In genomic region chr14:100052876-100053275, GRCm38 (mm10) we compare ENCODE assay signal across 21 mouse cellular contexts.
"Had no signal": no experiment of that assay in that cellular context is flagged by ENCODE, and none has a peak within 500 bp of the region (broad histone marks: within the 10 kb centered on the region; RNA-seq: fewer than 3 reads in every experiment).

No protein-coding gene starts in this region.

- H3K4me1 ChIP-seq: limb, embryonic 12.5 days; limb, embryonic 15.5 days; midbrain, embryonic 13.5 days; neural tube, embryonic 13.5 days; stomach, embryonic 15.5 days had no signal

- H3K4me3 ChIP-seq: limb, embryonic 12.5 days; limb, embryonic 15.5 days; midbrain, embryonic 13.5 days; myocyte; neural tube, embryonic 13.5 days; stomach, embryonic 15.5 days had no signal

- H3K27ac ChIP-seq: hindbrain, postnatal 0 days; kidney, postnatal 0 days; limb, embryonic 12.5 days; limb, embryonic 15.5 days; liver, embryonic 14.5 days; macrophage; midbrain, embryonic 13.5 days; neural tube, embryonic 13.5 days; stomach, embryonic 15.5 days had no signal

- H3K9ac ChIP-seq: limb, embryonic 12.5 days; limb, embryonic 15.5 days; liver, embryonic 14.5 days; liver, postnatal 0 days; lung, embryonic 14.5 days; midbrain, embryonic 13.5 days; neural tube, embryonic 13.5 days; stomach, embryonic 15.5 days had no signal

- ATAC-seq: hindbrain, postnatal 0 days; inflammation-experienced regulatory T-cells, adult 6 months; liver, postnatal 0 days; lung, postnatal 0 days; midbrain, embryonic 13.5 days; midbrain, embryonic 16.5 days had no signal

- DNase-seq: left cerebral cortex, postnatal 4 days; liver, postnatal 0 days; lung, embryonic 14.5 days; retina, postnatal 1 day; right cerebral cortex, postnatal 25 days; spleen, adult 18-20 months; thymus, postnatal 25 days had no signal

- H3K4me2 ChIP-seq: limb, embryonic 12.5 days; limb, embryonic 15.5 days; liver, embryonic 11.5 days; lung, embryonic 14.5 days; midbrain, embryonic 13.5 days; neural tube, embryonic 13.5 days; stomach, embryonic 15.5 days had no signal

- H3K9me3 ChIP-seq: limb, embryonic 12.5 days; limb, embryonic 15.5 days; midbrain, embryonic 13.5 days; neural tube, embryonic 13.5 days; stomach, embryonic 15.5 days had no signal

- H3K36me3 ChIP-seq: limb, embryonic 15.5 days; stomach, embryonic 15.5 days had no signal

- H3K27me3 ChIP-seq: limb, embryonic 12.5 days; limb, embryonic 15.5 days; midbrain, embryonic 13.5 days; neural tube, embryonic 13.5 days; stomach, embryonic 15.5 days had no signal
